Comparison of ENCODE assay signal across 9 mouse cellular contexts in the genomic region with DNA sequence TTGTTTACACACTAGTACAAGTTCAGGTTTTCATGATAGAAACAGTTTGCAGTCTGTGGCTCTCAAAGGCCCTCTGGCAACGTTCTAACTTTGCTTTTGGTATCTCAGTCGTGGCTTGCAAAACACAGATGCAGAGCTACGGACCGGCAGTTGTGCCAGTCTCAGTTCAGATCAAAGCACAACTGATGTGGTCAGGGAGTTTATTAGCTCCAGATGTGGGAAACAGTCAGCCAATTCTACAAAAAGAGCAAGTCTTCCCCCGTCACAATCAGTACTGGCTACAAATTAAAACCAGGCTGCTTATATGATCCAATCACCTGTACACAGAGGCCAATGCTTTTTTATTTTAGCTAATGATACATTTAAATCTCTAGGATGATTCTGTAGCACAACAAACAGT.
A peak's percentile ranks its signal among the peaks of the same experiment; 100 is the strongest.
DNase-seq lines count a peak whose midpoint lies in the region; ATAC-seq lines count a peak whose summit lies in the region.
"Had no signal": no experiment of that assay in that cellular context is flagged by ENCODE, and none has a peak within 500 bp of the region (broad histone marks: within the 10 kb centered on the region; RNA-seq: fewer than 3 reads in every experiment).

No protein-coding gene starts in this region.

- intact Hi-C loops in heart, postnatal 14 days (cut with DNase I) = no loop called here

- DNase-seq in adrenal gland, adult 2 months = peak; percentile 13
- DNase-seq in adrenal gland, adult 18-20 months (ENCODE audit: low spot score in 2 of 2) = no peak
- DNase-seq in ovary, postnatal 14 days (ENCODE audit: low spot score) = peak; percentile 6
- DNase-seq in ovary, postnatal 36 days (ENCODE audit: low spot score) = no peak
- DNase-seq in hindlimb bud, embryonic 11.5 days (ENCODE audit: extremely low spot score, low read depth, low spot score) = peak; percentile 88
- peak; percentile 23 for DNase-seq in yolk sac, embryonic 10.5 days (ENCODE audit: low spot score)
- DNase-seq in heart, postnatal 14 days = no peak

- ATAC-seq in CD4-positive, CD25-positive, alpha-beta regulatory T cell, adult 4 months = no peak
- ATAC-seq: forebrain, embryonic 13.5 days had no signal

Comparison
In these comparisons a context has a peak if more than half of its experiments do, and no peak if none do; other contexts are left out.
1. DNase-seq: peak in adrenal gland, adult 2 months (single experiment), ovary, postnatal 14 days (single experiment), hindlimb bud, embryonic 11.5 days (single experiment) and yolk sac, embryonic 10.5 days (single experiment); none in adrenal gland, adult 18-20 months (0 of 2), ovary, postnatal 36 days (single experiment) and heart, postnatal 14 days (0 of 2).